Mouse (Mus musculus): ENCODE data around the gene Ace3. TPM values are rescaled to one million over a fixed set of nuclear protein-coding genes. Genes with fewer than 3 reads are reported as not detected.

Gene Ace3
- total and polyA plus RNA-seq, 2 experiments from 2014 or later, result not detected

- H3K9me3 ChIP-seq (replicated peaks; ENCODE audit: control insufficient read depth, low read length), result no peaks in the 10 kb centered on the region
- H3K4me1 ChIP-seq (ENCODE audit: control insufficient read depth, insufficient read depth), result peaks cover 3% of the 10 kb centered on the region; the same call in 1 of the 2 replicates
- 0 out of 2 replicates have a peak overlapping the region, but pooled peaks have one; percentile 2 for H3K27ac ChIP-seq (ENCODE audit: low read depth)
- H3K4me3 ChIP-seq (ENCODE audit: low read depth, low read length), result no peak overlapping the region
- no peak overlapping the region for H3K9ac ChIP-seq (replicated peaks; ENCODE audit: low read depth, low read length)
- ATAC-seq (ENCODE audit: insufficient read depth, low read depth) (no peak), DNase-seq (ENCODE audit: low spot score) (no peak)
- no peak for TF ChIP-seq CTCF (IDR thresholded peaks at IDR 0.05; ENCODE audit: low read depth)
- no peak for TF ChIP-seq EP300 (IDR thresholded peaks at IDR 0.05; ENCODE audit: low read depth)
- no peak overlapping the region for H3K4me2 ChIP-seq (ENCODE audit: low read depth, low read length)
- 50% methylated on average over 6 of the region's 6 CpGs for WGBS
- H3K27me3 ChIP-seq (ENCODE audit: control insufficient read depth, insufficient read depth, low read length), result 0 out of 2 replicates have a peak, but pooled peaks cover 3% of the 10 kb centered on the region
- H3K36me3 ChIP-seq (replicated peaks; ENCODE audit: control insufficient read depth, insufficient read depth, low read length), result no peaks in the 10 kb centered on the region
These were observed 37.0 kb upstream of the Ace3 start for GRCm38 (mm10) chr11:105957501-105957900.

- no peaks in the 10 kb centered on the region for H3K36me3 ChIP-seq (replicated peaks; ENCODE audit: control insufficient read depth, insufficient read depth, low read length)
- no peak overlapping the region for H3K4me2 ChIP-seq (ENCODE audit: low read depth, low read length)
- 40% methylated on average over 1 of the region's 1 CpGs for WGBS
- no peak overlapping the region for H3K4me3 ChIP-seq (ENCODE audit: low read depth, low read length)
- no peak for TF ChIP-seq CTCF (IDR thresholded peaks at IDR 0.05; ENCODE audit: low read depth)
- no peak for TF ChIP-seq EP300 (IDR thresholded peaks at IDR 0.05; ENCODE audit: low read depth)
- H3K27me3 ChIP-seq (ENCODE audit: control insufficient read depth, insufficient read depth, low read length), result no peaks in the 10 kb centered on the region
- ATAC-seq (ENCODE audit: insufficient read depth, low read depth), result no peak
- H3K9ac ChIP-seq (replicated peaks; ENCODE audit: low read depth, low read length), result no peak overlapping the region
- H3K4me1 ChIP-seq (ENCODE audit: control insufficient read depth, insufficient read depth), result peaks cover 3% of the 10 kb centered on the region; the same call in 1 of the 2 replicates
- no peaks in the 10 kb centered on the region for H3K9me3 ChIP-seq (replicated peaks; ENCODE audit: control insufficient read depth, low read length)
- H3K27ac ChIP-seq (ENCODE audit: low read depth), result 0 out of 2 replicates have a peak overlapping the region, but pooled peaks have one; percentile 2
- no peak for DNase-seq (ENCODE audit: low spot score)
These were observed 35.9 kb upstream of the Ace3 start for GRCm38 (mm10) chr11:105958566-105958965.

GRCm38 (mm10) chr11:105959355-105959754 is 35.1 kb upstream of the Ace3 start:
- WGBS, result 3% methylated on average over 17 of the region's 17 CpGs
- no peak for TF ChIP-seq CTCF (IDR thresholded peaks at IDR 0.05; ENCODE audit: low read depth)
- no peak for TF ChIP-seq EP300 (IDR thresholded peaks at IDR 0.05; ENCODE audit: low read depth)
- Histone ChIP-seq H3K4me2 (ENCODE audit: low read depth, low read length) (peak overlapping the region; percentile 8), H3K4me3 (ENCODE audit: low read depth, low read length) (no peak overlapping the region), H3K9ac (replicated peaks; ENCODE audit: low read depth, low read length) (no peak overlapping the region), H3K27ac (ENCODE audit: low read depth) (no peak overlapping the region), H3K27me3 (ENCODE audit: control insufficient read depth, insufficient read depth, low read length) (no peaks in the 10 kb centered on the region), H3K4me1 (ENCODE audit: control insufficient read depth, insufficient read depth) (peaks cover 3% of the 10 kb centered on the region; the same call in 1 of the 2 replicates), H3K36me3 (replicated peaks; ENCODE audit: control insufficient read depth, insufficient read depth, low read length) (no peaks in the 10 kb centered on the region), H3K9me3 (replicated peaks; ENCODE audit: control insufficient read depth, low read length) (no peaks in the 10 kb centered on the region)
- DNase-seq (ENCODE audit: low spot score) (peak; percentile 15), ATAC-seq (ENCODE audit: insufficient read depth, low read depth) (peak; percentile 66; the same call in 1 of the 2 replicates)

GRCm38 (mm10) chr11:105964691-105965090 is 29.8 kb upstream of the Ace3 start:
- no peaks in the 10 kb centered on the region for H3K4me1 ChIP-seq (ENCODE audit: control insufficient read depth, insufficient read depth)
- H3K27ac ChIP-seq (ENCODE audit: low read depth), result no peak overlapping the region
- WGBS, result 65% methylated on average over 5 of the region's 5 CpGs
- H3K9me3 ChIP-seq (replicated peaks; ENCODE audit: control insufficient read depth, low read length), result no peaks in the 10 kb centered on the region
- H3K9ac ChIP-seq (replicated peaks; ENCODE audit: low read depth, low read length), result no peak overlapping the region
- TF ChIP-seq EP300 (IDR thresholded peaks at IDR 0.05; ENCODE audit: low read depth) (no peak), CTCF (IDR thresholded peaks at IDR 0.05; ENCODE audit: low read depth) (no peak)
- no peak overlapping the region for H3K4me3 ChIP-seq (ENCODE audit: low read depth, low read length)
- H3K4me2 ChIP-seq (ENCODE audit: low read depth, low read length), result no peak overlapping the region
- no peaks in the 10 kb centered on the region for H3K36me3 ChIP-seq (replicated peaks; ENCODE audit: control insufficient read depth, insufficient read depth, low read length)
- ATAC-seq (ENCODE audit: insufficient read depth, low read depth) (no peak), DNase-seq (ENCODE audit: low spot score) (no peak)
- H3K27me3 ChIP-seq (ENCODE audit: control insufficient read depth, insufficient read depth, low read length), result peaks cover 33% of the 10 kb centered on the region

- ATAC-seq (ENCODE audit: insufficient read depth, low read depth), result no peak
- Histone ChIP-seq H3K9ac (replicated peaks; ENCODE audit: low read depth, low read length) (no peak overlapping the region), H3K4me1 (ENCODE audit: control insufficient read depth, insufficient read depth) (no peaks in the 10 kb centered on the region), H3K27ac (ENCODE audit: low read depth) (no peak overlapping the region), H3K36me3 (replicated peaks; ENCODE audit: control insufficient read depth, insufficient read depth, low read length) (no peaks in the 10 kb centered on the region), H3K27me3 (ENCODE audit: control insufficient read depth, insufficient read depth, low read length) (peaks cover 33% of the 10 kb centered on the region), H3K4me2 (ENCODE audit: low read depth, low read length) (no peak overlapping the region), H3K9me3 (replicated peaks; ENCODE audit: control insufficient read depth, low read length) (no peaks in the 10 kb centered on the region), H3K4me3 (ENCODE audit: low read depth, low read length) (no peak overlapping the region)
- DNase-seq (ENCODE audit: low spot score), result no peak
- WGBS, result 51% methylated on average over 4 of the region's 4 CpGs
- TF ChIP-seq CTCF (IDR thresholded peaks at IDR 0.05; ENCODE audit: low read depth), result no peak
- no peak for TF ChIP-seq EP300 (IDR thresholded peaks at IDR 0.05; ENCODE audit: low read depth)
These were observed 28.2 kb upstream of the Ace3 start for GRCm38 (mm10) chr11:105966288-105966687.
